Mouse (Mus musculus) G1E (cell line): Measurements from ENCODE around the gene Ano1. TPM values are rescaled to one million over a fixed set of nuclear protein-coding genes. Genes with fewer than 3 reads are reported as not detected.

Experiments
- ATAC-seq: 2 replicates; pipeline ENCODE4 v1.8.0; 2016; ENCODE audit warnings: mild to moderate bottlenecking; ENCODE audit not compliant: insufficient number of reproducible peaks, poor library complexity, low FRiP score, severe bottlenecking; ENCODE audit errors: extremely low read depth
- DNase-seq: peaks from one replicate; pipeline ENCODE4 v3.0.0; 2012; ENCODE audit warnings: low spot score
- H3K27me3 ChIP-seq: 2 replicates; pipeline ENCODE4 v1.6.1; 2012; ENCODE audit warnings: mild to moderate bottlenecking, low read length, inconsistent platforms; ENCODE audit not compliant: insufficient read depth
- H3K36me3 ChIP-seq: replicated peaks from 2 replicates; pipeline ENCODE3; 2012; ENCODE audit warnings: mild to moderate bottlenecking, inconsistent platforms
- H3K4me1 ChIP-seq: 2 replicates; pipeline ENCODE4 v1.6.1; 2012; ENCODE audit warnings: low read depth, low read length, inconsistent platforms, mixed read lengths; ENCODE audit not compliant: insufficient read depth
- H3K4me3 ChIP-seq: 2 replicates; pipeline ENCODE4 v1.5.1; 2012; ENCODE audit warnings: low read depth, mild to moderate bottlenecking, inconsistent platforms, low read length, moderate library complexity, mixed read lengths
- H3K9me3 ChIP-seq: replicated peaks from 2 replicates; pipeline ENCODE4 v1.6.1; 2012; ENCODE audit warnings: inconsistent platforms
- CTCF ChIP-seq: IDR thresholded peaks from 2 replicates; pipeline ENCODE4 v1.5.1; 2012; ENCODE audit warnings: low read depth, low read length, inconsistent platforms, mixed read lengths
- GATA1 ChIP-seq: IDR thresholded peaks from 2 replicates; pipeline ENCODE4 v1.6.1; 2012; ENCODE audit warnings: borderline replicate concordance, low read length, inconsistent platforms, mixed read lengths
- GATA2 ChIP-seq: IDR thresholded peaks from 2 replicates; pipeline ENCODE4 v1.6.1; 2012; ENCODE audit warnings: low read depth, low read length, inconsistent platforms, borderline replicate concordance
- POLR2AphosphoS5 ChIP-seq: IDR thresholded peaks from 2 replicates; pipeline ENCODE4 v1.6.1; 2012; ENCODE audit warnings: low read depth, low read length, inconsistent platforms; ENCODE audit not compliant: insufficient replicate concordance
- TAL1 ChIP-seq: conservative IDR thresholded peaks from 2 replicates; pipeline ENCODE4 v1.6.1; 2012; ENCODE audit warnings: low read depth, low read length, inconsistent platforms, mixed read lengths
- polyA plus RNA-seq: library from polyadenylated mRNA; stranded (reverse); fragments of >175 nt; gene quantifications from 2 replicates; pipeline ENCODE4 v1.2.3, GENCODE M21; 2012
- total RNA-seq, 2 experiments: library from RNA; stranded (forward) in 1 of 2; stranded (reverse) in 1 of 2; fragments of 200-1000 nt in 1 of 2; fragments of >200 nt in 1 of 2; fragmentation: Nextera tagmentation in 1 of 2; gene quantifications; 2 replicates each; pipeline ENCODE4 v1.2.3; 2014 to 2017

Gene Ano1
- total and polyA plus RNA-seq, 3 experiments, result 1.8 to 7.1 (median 3.7) TPM

DNA sequence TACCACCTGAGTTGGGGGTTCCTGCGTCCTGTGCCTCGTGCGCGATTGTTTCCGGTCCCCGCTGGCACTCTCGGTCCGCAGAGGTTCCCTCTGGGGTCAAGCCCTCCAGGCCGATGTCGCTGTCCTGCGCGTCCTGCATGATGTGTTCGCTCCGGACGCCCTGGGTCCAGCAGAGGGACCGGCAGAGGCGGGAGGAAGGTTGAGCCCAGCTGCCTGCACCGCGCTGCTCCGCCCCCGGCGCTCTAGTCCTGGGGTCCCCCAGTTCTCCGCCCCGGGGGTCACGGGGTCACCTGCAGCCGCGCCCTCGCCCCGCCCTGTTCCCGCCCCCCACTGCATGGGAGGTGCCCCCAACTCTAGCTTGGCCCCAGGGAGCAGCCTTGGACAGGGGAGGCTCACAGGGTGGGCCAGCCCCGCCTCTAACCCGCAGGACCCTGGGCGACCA is 13.4 kb downstream of the Ano1 start:
- Histone ChIP-seq H3K4me3 (peak overlapping the region; percentile 78), H3K27me3 (no peaks in the 10 kb centered on the region), H3K36me3 (peaks cover 18% of the 10 kb centered on the region), H3K4me1 (peaks cover 78% of the 10 kb centered on the region), H3K9me3 (peaks cover 3% of the 10 kb centered on the region)
- TF ChIP-seq GATA1 (no peak), POLR2AphosphoS5 (no peak), CTCF (no peak), GATA2 (no peak), TAL1 (no peak)
- DNase-seq, result peak; percentile 71
- no peak for ATAC-seq

DNA sequence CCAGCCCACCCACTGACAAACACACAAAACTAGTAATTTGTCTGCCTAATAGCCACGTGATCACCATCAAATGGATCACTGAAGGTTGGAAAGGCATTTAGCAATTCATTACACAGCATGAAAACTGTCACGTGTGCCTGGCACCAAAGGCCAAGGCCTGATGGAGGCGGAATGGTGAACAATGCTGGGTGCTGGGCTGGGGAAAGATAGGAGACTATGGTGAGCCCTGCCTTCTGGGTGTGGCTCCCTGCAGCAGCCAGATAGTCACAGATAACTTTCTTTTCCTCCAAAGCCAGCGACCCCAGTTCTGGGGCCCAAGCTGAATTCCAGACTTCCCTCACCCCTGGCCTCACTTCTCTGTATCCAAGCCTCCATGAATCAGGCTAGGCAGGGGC is 19.9 kb downstream of the Ano1 start:
- H3K27me3 ChIP-seq, result no peaks in the 10 kb centered on the region

DNA sequence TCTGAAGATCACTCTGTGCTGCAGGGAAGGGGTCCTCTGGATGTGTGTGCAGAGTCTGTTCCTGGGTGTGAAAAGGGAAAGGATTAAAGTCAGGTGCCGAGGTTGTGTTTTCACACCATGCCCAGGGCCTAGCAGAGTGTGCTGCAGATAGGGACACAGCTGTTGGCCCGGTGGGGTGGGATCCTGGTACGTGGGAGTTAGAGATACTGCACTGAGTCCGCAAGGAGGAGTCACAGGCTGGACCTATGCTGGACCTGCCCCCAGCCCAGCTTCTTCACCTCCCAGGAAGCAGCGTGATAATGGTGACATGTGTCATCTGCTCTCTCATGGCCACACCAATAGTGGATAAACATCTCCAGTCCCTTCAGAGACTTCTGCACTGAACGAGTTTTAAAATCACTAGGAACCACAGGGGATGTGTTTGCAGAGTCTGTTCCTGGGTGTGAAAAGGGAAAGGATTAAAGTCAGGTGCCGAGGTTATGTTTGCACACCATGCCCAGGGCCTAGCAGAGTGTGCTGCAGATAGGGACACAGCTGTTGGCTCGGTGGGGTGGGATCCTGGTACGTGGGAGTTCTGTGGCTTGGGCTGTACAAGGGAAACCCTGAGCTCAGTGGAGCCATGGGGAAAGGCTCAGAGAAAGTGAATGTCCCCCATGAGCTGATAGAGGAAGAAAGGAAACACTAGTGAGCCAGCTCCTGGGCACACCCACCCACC is 20.4 kb downstream of the Ano1 start:
- H3K9me3 ChIP-seq, result peaks cover 3% of the 10 kb centered on the region
- ATAC-seq, result peak; percentile 22; the same call in 1 of the 2 replicates
- H3K27me3 ChIP-seq, result no peaks in the 10 kb centered on the region
- no peak for DNase-seq
- H3K4me1 ChIP-seq, result peaks cover 57% of the 10 kb centered on the region
- TF ChIP-seq POLR2AphosphoS5, result no peak
- TF ChIP-seq GATA1, result no peak
- no peak for TF ChIP-seq GATA2
- TF ChIP-seq CTCF, result no peak
- no peak for TF ChIP-seq TAL1
- peak overlapping the region; percentile 20; the same call in 1 of the 2 replicates for H3K4me3 ChIP-seq
- H3K36me3 ChIP-seq, result peaks cover 18% of the 10 kb centered on the region

More for the DNA sequence above, 19.9 kb downstream of the Ano1 start:
- Histone ChIP-seq H3K36me3 (peaks cover 22% of the 10 kb centered on the region), H3K9me3 (peaks cover 3% of the 10 kb centered on the region), H3K4me3 (peak overlapping the region; percentile 20; the same call in 1 of the 2 replicates), H3K4me1 (peaks cover 62% of the 10 kb centered on the region)
- ATAC-seq, result peak; percentile 78
- TF ChIP-seq GATA2 (no peak), POLR2AphosphoS5 (no peak), TAL1 (no peak), CTCF (no peak), GATA1 (no peak)
- peak; percentile 63 for DNase-seq

DNA sequence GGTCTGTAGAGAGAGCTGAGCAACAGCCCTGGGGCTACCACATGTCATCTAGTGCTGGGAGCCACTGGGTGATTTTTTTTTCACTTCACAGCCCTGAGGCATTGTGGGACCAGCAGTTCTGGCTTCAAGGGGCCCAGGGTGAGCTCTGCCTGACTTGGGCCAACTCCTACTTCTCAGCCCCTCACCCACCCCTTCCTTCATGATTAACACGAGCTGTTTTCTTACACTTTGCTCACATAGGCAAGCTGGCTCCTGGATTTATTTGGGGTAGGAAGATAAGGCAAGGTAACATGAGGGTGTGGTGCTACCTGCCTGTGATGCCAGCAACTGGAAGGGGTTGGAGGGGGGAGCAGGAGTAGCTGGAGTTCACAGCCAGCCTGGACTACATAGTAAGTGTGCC is 27.5 kb downstream of the Ano1 start:
- peaks cover 12% of the 10 kb centered on the region for H3K4me1 ChIP-seq
- H3K9me3 ChIP-seq, result no peaks in the 10 kb centered on the region
- DNase-seq (no peak), ATAC-seq (no peak)
- H3K27me3 ChIP-seq, result no peaks in the 10 kb centered on the region
- TF ChIP-seq POLR2AphosphoS5, result no peak
- peaks cover 12% of the 10 kb centered on the region for H3K36me3 ChIP-seq
- no peak overlapping the region for H3K4me3 ChIP-seq

DNA sequence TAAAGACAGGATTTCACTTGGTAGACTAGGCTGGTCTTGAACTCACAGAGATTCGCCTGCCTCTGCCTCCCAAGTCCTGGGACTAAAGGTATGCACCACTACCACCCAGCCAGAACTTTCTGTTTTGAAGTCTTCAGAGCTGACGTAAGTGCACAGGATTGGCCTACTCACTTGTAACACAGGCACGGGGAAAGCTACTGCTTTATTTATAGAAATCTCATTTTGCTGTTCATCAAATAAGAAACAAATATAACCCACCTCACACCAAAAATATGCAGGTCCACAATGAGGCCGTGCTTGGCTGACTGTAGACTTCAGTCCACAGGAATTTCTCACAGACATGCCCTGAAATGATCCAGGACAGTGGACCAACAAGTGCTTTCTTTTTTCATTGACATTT is 31.8 kb downstream of the Ano1 start:
- no peak for ATAC-seq
- no peak for TF ChIP-seq CTCF
- TF ChIP-seq GATA2, result no peak
- no peak for TF ChIP-seq GATA1
- TF ChIP-seq POLR2AphosphoS5, result no peak
- TF ChIP-seq TAL1, result no peak
- no peak overlapping the region for H3K4me3 ChIP-seq

GRCm38 (mm10) chr7:144717736-144718135 is 34.0 kb downstream of the Ano1 start:
- Histone ChIP-seq H3K27me3 (no peaks in the 10 kb centered on the region), H3K4me3 (no peak overlapping the region), H3K4me1 (no peaks in the 10 kb centered on the region), H3K36me3 (no peaks in the 10 kb centered on the region), H3K9me3 (no peaks in the 10 kb centered on the region)
- ATAC-seq (no peak), DNase-seq (no peak)
- TF ChIP-seq TAL1, result no peak
- TF ChIP-seq CTCF, result no peak

More for the DNA sequence above, 31.8 kb downstream of the Ano1 start:
- Histone ChIP-seq H3K36me3 (peaks cover 12% of the 10 kb centered on the region), H3K27me3 (no peaks in the 10 kb centered on the region), H3K9me3 (no peaks in the 10 kb centered on the region), H3K4me1 (peaks cover 9% of the 10 kb centered on the region)
- DNase-seq, result no peak

GRCm38 (mm10) chr7:144697870-144698269 is 53.9 kb downstream of the Ano1 start:
- Histone ChIP-seq H3K36me3 (peaks cover 2% of the 10 kb centered on the region), H3K4me1 (peaks cover 4% of the 10 kb centered on the region), H3K4me3 (no peak overlapping the region), H3K9me3 (0 out of 2 replicates have a peak, but pooled peaks cover 2% of the 10 kb centered on the region), H3K27me3 (no peaks in the 10 kb centered on the region)
- no peak for ATAC-seq
- TF ChIP-seq CTCF (no peak), TAL1 (no peak), POLR2AphosphoS5 (no peak), GATA2 (no peak), GATA1 (no peak)
- DNase-seq, result no peak
